Mouse (Mus musculus) myocyte (in vitro differentiated cells): ENCODE data around the gene Adgrl2.

ENCODE experiments used
- CEBPB ChIP-seq: IDR thresholded peaks from 2 replicates; pipeline ENCODE4 v1.6.1; 2011; ENCODE audit warnings: mild to moderate bottlenecking, moderate library complexity; ENCODE audit not compliant: poor library complexity, insufficient read depth, severe bottlenecking
- USF1 ChIP-seq: IDR thresholded peaks from one replicate; pipeline ENCODE4 v1.6.1; 2011; ENCODE audit warnings: low read depth, mild to moderate bottlenecking, control low read depth, moderate library complexity

DNA sequence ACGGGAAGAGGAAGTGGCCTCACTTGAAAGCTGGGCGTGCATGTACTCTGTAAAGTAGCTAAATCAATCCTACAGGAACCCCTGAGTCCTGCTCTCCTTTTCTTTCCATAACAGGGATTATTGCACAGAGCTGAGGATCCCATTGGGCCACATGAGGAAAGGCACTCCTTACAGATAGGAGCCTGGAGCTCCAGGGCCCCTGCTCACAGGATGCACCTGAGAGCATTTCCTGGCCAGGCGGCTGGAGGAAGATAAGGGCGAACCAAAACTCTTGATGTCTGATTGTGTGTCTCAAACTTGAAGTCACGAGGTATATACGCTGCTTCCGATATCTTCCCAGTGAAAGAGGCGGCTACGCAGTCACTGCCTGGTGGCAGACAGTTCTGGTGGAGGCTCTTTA lies 183.4 kb downstream of the Adgrl2 start:
- TF ChIP-seq CEBPB, result no peak
- TF ChIP-seq USF1, result no peak
